Mouse (Mus musculus): ENCODE measurements around the gene Alox12.

DNA sequence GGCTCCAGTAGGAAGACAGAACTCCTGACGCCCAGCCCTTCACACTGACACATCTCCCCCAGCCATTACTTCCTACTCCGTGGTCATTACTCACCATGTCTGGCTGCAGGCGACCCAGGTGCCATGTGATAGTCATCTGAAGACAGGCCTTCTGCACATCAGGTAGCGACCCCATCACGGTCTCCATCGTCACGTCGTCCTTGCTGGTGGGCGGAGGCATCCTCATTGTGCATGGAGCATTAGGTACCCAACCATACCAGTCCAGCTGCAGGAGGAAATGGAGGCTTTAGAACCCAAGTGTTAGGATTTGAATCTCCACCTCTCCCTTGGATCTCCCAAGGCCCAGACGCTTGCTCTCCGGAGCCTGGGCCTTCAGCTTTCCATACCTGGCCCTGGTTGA lies 12.6 kb downstream of the Alox12 start:
- TF ChIP-seq CTCF (IDR thresholded peaks at IDR 0.05; ENCODE audit: control insufficient read depth, insufficient read depth, low read length), result no peak
- TF ChIP-seq POLR2A (IDR thresholded peaks at IDR 0.05; ENCODE audit: borderline replicate concordance, control insufficient read depth, low read depth, low read length), result no peak
